Mouse (Mus musculus): ENCODE measurements around the gene Atp13a4.

Atp13a4 gene

GRCm38 (mm10) chr16:29480396-29480795 lies 64.3 kb downstream of the Atp13a4 start:
- DNase-seq (ENCODE audit: low read depth, low spot score), result no peak

GRCm38 (mm10) chr16:29463798-29464197 lies 80.9 kb downstream of the Atp13a4 start:
- no peak for DNase-seq (ENCODE audit: low read depth, low spot score)

- no peak for DNase-seq (ENCODE audit: low read depth, low spot score)
Observed at GRCm38 (mm10) chr16:29459331-29459730, 85.3 kb downstream of the Atp13a4 start.

GRCm38 (mm10) chr16:29456851-29457250 lies 87.8 kb downstream of the Atp13a4 start:
- DNase-seq (ENCODE audit: low read depth, low spot score), result no peak

GRCm38 (mm10) chr16:29453282-29453681 lies 91.4 kb downstream of the Atp13a4 start:
- DNase-seq (ENCODE audit: low read depth, low spot score), result no peak

GRCm38 (mm10) chr16:29451706-29452105 lies 93.0 kb downstream of the Atp13a4 start:
- no peak for DNase-seq (ENCODE audit: low read depth, low spot score)

- no peak for DNase-seq (ENCODE audit: low read depth, low spot score)
Observed at GRCm38 (mm10) chr16:29442126-29442525, 102.5 kb downstream of the Atp13a4 start.

GRCm38 (mm10) chr16:29441405-29441985 lies 103.2 kb downstream of the Atp13a4 start:
- DNase-seq (ENCODE audit: low read depth, low spot score), result no peak

- DNase-seq (ENCODE audit: low read depth, low spot score), result no peak
Observed at GRCm38 (mm10) chr16:29438045-29438444, 106.6 kb downstream of the Atp13a4 start.

- DNase-seq (ENCODE audit: low read depth, low spot score), result no peak
Observed at GRCm38 (mm10) chr16:29435746-29436145, 108.9 kb downstream of the Atp13a4 start.

GRCm38 (mm10) chr16:29434712-29435111 lies 110.0 kb downstream of the Atp13a4 start:
- DNase-seq (ENCODE audit: low read depth, low spot score), result no peak

GRCm38 (mm10) chr16:29414822-29415221 lies 129.8 kb downstream of the Atp13a4 start:
- DNase-seq (ENCODE audit: low read depth, low spot score), result no peak

GRCm38 (mm10) chr16:29407319-29407718 lies 137.3 kb downstream of the Atp13a4 start:
- DNase-seq (ENCODE audit: low read depth, low spot score), result no peak

GRCm38 (mm10) chr16:29399079-29399478 lies 145.6 kb downstream of the Atp13a4 start:
- DNase-seq (ENCODE audit: low read depth, low spot score), result no peak

GRCm38 (mm10) chr16:29384781-29385180 lies 159.9 kb downstream of the Atp13a4 start:
- DNase-seq (ENCODE audit: low read depth, low spot score), result no peak

GRCm38 (mm10) chr16:29378458-29378857 lies 166.2 kb downstream of the Atp13a4 start, which contains the start of gene Atp13a5:
Gene Atp13a5, minus strand, starts transcription at chr16:29378732.
- DNase-seq (ENCODE audit: low read depth, low spot score), result no peak

GRCm38 (mm10) chr16:29374636-29375035 lies 170.0 kb downstream of the Atp13a4 start:
- no peak for DNase-seq (ENCODE audit: low read depth, low spot score)

All from brain, embryonic 18.5 days (tissue).